Mouse (Mus musculus): ENCODE results near the gene Chadl. TPM values are rescaled to one million over a fixed set of nuclear protein-coding genes. Genes with fewer than 3 reads are reported as not detected.

Gene Chadl
- polyA plus RNA-seq, 1 experiment from 2014 or later, result 2.4 TPM

- H3K36me3 ChIP-seq (ENCODE audit: control insufficient read depth, insufficient read depth, low read length), result peaks cover 23% of the 10 kb centered on the region
- no peak overlapping the region for H3K9ac ChIP-seq (ENCODE audit: low read length)
- no peak overlapping the region for H3K4me3 ChIP-seq (ENCODE audit: low read depth, low read length)
- no peaks in the 10 kb centered on the region for H3K4me1 ChIP-seq (replicated peaks; ENCODE audit: control insufficient read depth, insufficient read depth)
- no peak for ATAC-seq (ENCODE audit: low FRiP score, low TSS enrichment)
- no peaks in the 10 kb centered on the region for H3K9me3 ChIP-seq (ENCODE audit: control insufficient read depth, low read length)
- H3K27ac ChIP-seq (replicated peaks), result no peak overlapping the region
- no peaks in the 10 kb centered on the region for H3K27me3 ChIP-seq (ENCODE audit: control insufficient read depth, insufficient read depth, low read length)
- TF ChIP-seq CTCF (IDR thresholded peaks at IDR 0.05; ENCODE audit: low read depth) (no peak), EP300 (optimal IDR thresholded peaks at IDR 0.05) (no peak)
- 90% methylated on average over 7 of the region's 7 CpGs for WGBS
- no peak for DNase-seq (ENCODE audit: low spot score)
- no peak overlapping the region for H3K4me2 ChIP-seq (replicated peaks; ENCODE audit: low read depth)
Measured at GRCm38 (mm10) chr15:81650636-81651035, 46.5 kb downstream of the Chadl start.

GRCm38 (mm10) chr15:81649516-81650455, 47.3 kb downstream of the Chadl start:
- no peak overlapping the region for H3K9ac ChIP-seq (ENCODE audit: low read length)
- TF ChIP-seq CTCF (IDR thresholded peaks at IDR 0.05; ENCODE audit: low read depth), result no peak
- no peak for TF ChIP-seq EP300 (optimal IDR thresholded peaks at IDR 0.05)
- no peak for DNase-seq (ENCODE audit: low spot score)
- H3K36me3 ChIP-seq (ENCODE audit: control insufficient read depth, insufficient read depth, low read length), result peaks cover 24% of the 10 kb centered on the region
- no peak for ATAC-seq (ENCODE audit: low FRiP score, low TSS enrichment)
- no peaks in the 10 kb centered on the region for H3K4me1 ChIP-seq (replicated peaks; ENCODE audit: control insufficient read depth, insufficient read depth)
- H3K27ac ChIP-seq (replicated peaks), result no peak overlapping the region
- no peak overlapping the region for H3K4me3 ChIP-seq (ENCODE audit: low read depth, low read length)
- H3K9me3 ChIP-seq (ENCODE audit: control insufficient read depth, low read length), result no peaks in the 10 kb centered on the region
- 93% methylated on average over 8 of the region's 8 CpGs for WGBS
- no peak overlapping the region for H3K4me2 ChIP-seq (replicated peaks; ENCODE audit: low read depth)
- no peaks in the 10 kb centered on the region for H3K27me3 ChIP-seq (ENCODE audit: control insufficient read depth, insufficient read depth, low read length)

Other genes starting within 250 kb of the Chadl start
- gene Rbx1, start 231.0 kb downstream of the Chadl start, polyA plus RNA-seq (2015; fragmentation: Nextera tagmentation; extraction: Ambion mirVana), result 451 and 460 TPM in 2 replicates
- gene Ep300, start 111.9 kb downstream of the Chadl start, polyA plus RNA-seq (2015; fragmentation: Nextera tagmentation; extraction: Ambion mirVana), result 6.0 and 8.5 TPM in 2 replicates
- gene L3mbtl2, start 33.4 kb downstream of the Chadl start, polyA plus RNA-seq (2015; fragmentation: Nextera tagmentation; extraction: Ambion mirVana), result 9.2 and 9.4 TPM in 2 replicates
- 9.1 and 11.1 TPM in 2 replicates for gene Zc3h7b, start 47.8 kb upstream of the Chadl start, polyA plus RNA-seq (2015; fragmentation: Nextera tagmentation; extraction: Ambion mirVana)
- 39.0 and 40.2 TPM in 2 replicates for gene Rangap1, start 48.2 kb upstream of the Chadl start, polyA plus RNA-seq (2015; fragmentation: Nextera tagmentation; extraction: Ambion mirVana)
- gene Tef, start 105.1 kb upstream of the Chadl start, polyA plus RNA-seq (2015; fragmentation: Nextera tagmentation; extraction: Ambion mirVana), result 17.1 and 21.2 TPM in 2 replicates
- gene Tob2, start 161.5 kb upstream of the Chadl start, polyA plus RNA-seq (2015; fragmentation: Nextera tagmentation; extraction: Ambion mirVana), result 18.8 and 20.5 TPM in 2 replicates
- gene Phf5a, start 174.6 kb upstream of the Chadl start, polyA plus RNA-seq (2015; fragmentation: Nextera tagmentation; extraction: Ambion mirVana), result 75.8 and 77.0 TPM in 2 replicates
- gene Aco2, start 175.0 kb upstream of the Chadl start, polyA plus RNA-seq (2015; fragmentation: Nextera tagmentation; extraction: Ambion mirVana), result 130 and 141 TPM in 2 replicates
- gene Polr3h, start 229.0 kb upstream of the Chadl start, polyA plus RNA-seq (2015; fragmentation: Nextera tagmentation; extraction: Ambion mirVana), result 65.6 and 66.4 TPM in 2 replicates
- 9.5 and 9.7 TPM in 2 replicates for gene Csdc2, start 239.5 kb upstream of the Chadl start, polyA plus RNA-seq (2015; fragmentation: Nextera tagmentation; extraction: Ambion mirVana)